Mouse (Mus musculus): ENCODE measurements around the gene Col15a1.

DNA sequence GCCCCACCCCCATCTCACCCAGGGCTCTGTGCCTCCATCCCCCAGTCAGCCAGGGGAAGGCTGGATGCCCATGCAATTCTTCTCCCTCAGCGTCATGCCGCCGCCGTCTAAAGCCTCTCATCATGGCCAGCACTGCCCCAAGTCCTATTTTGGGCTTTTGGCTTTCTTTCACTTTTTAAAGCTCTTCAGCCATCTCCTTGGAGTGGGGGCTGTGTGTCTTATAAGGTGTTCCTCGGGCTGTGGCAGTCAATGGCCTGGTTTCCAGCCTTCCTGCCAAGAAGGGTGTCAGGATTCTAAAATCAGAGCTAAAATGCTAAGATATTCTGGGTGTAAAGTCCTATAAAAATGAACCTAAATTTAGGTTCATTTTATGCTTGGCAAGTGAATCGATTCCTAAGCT is 39.6 kb downstream of the Col15a1 start:
- TF ChIP-seq POLR2A (IDR thresholded peaks at IDR 0.05; ENCODE audit: low read depth, low read length) (no peak), CTCF (IDR thresholded peaks at IDR 0.05; ENCODE audit: extremely low read depth, insufficient read depth, insufficient read length, insufficient replicate concordance) (no peak)
